Mouse (Mus musculus) midbrain, postnatal 0 days (tissue): ENCODE results near the gene Col4a2. TPM values are rescaled to one million over a fixed set of nuclear protein-coding genes. Genes with fewer than 3 reads are reported as not detected.

ENCODE experiments used
- ATAC-seq: fragments of 200-750 bp; cut with Nextera tagmentation; 2 replicates; pipeline ENCODE4 v1.8.0; 2017; ENCODE audit warnings: moderate number of reproducible peaks, mild to moderate bottlenecking, moderate TSS enrichment, moderate library complexity; ENCODE audit not compliant: low FRiP score
- DNase-seq: peaks from one replicate; pipeline ENCODE4 v3.0.0-alpha.2; 2015; ENCODE audit warnings: low spot score
- H3K27ac ChIP-seq: fragments of 300-500 bp; sonication (generic); 2 replicates; pipeline ENCODE4 v1.5.1; 2014; ENCODE audit warnings: low read depth, mild to moderate bottlenecking, low read length, mixed read lengths
- H3K27me3 ChIP-seq: fragments of 300-500 bp; sonication (generic); 2 replicates; pipeline ENCODE4 v1.6.1; 2014; ENCODE audit warnings: low read length, control low read depth, mixed read lengths; ENCODE audit not compliant: insufficient read depth
- H3K36me3 ChIP-seq: fragments of 300-500 bp; sonication (generic); 2 replicates; pipeline ENCODE4 v1.6.1; 2014; ENCODE audit warnings: low read length, control low read depth, mixed read lengths; ENCODE audit not compliant: insufficient read depth
- H3K4me1 ChIP-seq: fragments of 300-500 bp; sonication (generic); 2 replicates; pipeline ENCODE4 v1.6.1; 2014; ENCODE audit warnings: mild to moderate bottlenecking, control low read depth, antibody characterized with exemption, low read length, mixed read lengths; ENCODE audit not compliant: insufficient read depth
- H3K4me2 ChIP-seq: fragments of 300-500 bp; sonication (generic); 2 replicates; pipeline ENCODE4 v1.6.1; 2014; ENCODE audit warnings: low read depth, mild to moderate bottlenecking, low read length, mixed read lengths; ENCODE audit not compliant: poor library complexity, severe bottlenecking
- H3K4me3 ChIP-seq: fragments of 300-500 bp; sonication (generic); 2 replicates; pipeline ENCODE4 v1.5.1; 2014; ENCODE audit warnings: low read depth, mild to moderate bottlenecking, low read length, moderate library complexity
- H3K9ac ChIP-seq: fragments of 300-500 bp; sonication (generic); replicated peaks from 2 replicates; pipeline ENCODE4 v1.6.1; 2014; ENCODE audit warnings: mild to moderate bottlenecking, low read length, moderate library complexity, mixed read lengths; ENCODE audit not compliant: poor library complexity, severe bottlenecking
- H3K9me3 ChIP-seq: fragments of 300-500 bp; sonication (generic); 2 replicates; pipeline ENCODE4 v1.6.1; 2016; ENCODE audit warnings: low read length, control low read depth
- CTCF ChIP-seq: IDR thresholded peaks from 2 replicates; pipeline ENCODE4 v1.5.1; 2016; ENCODE audit warnings: antibody characterized with exemption, mild to moderate bottlenecking
- WGBS: fragments of 180-500 bp; shearing (Covaris S2); extraction: QIAGEN DNeasy Blood & Tissue Kit; methylation state at CpG from one replicate; pipeline ENCODE4 v1.1.7; 2014; 5-methylcytosine and 5-hydroxymethylcytosine counted together
- polyA plus RNA-seq: library from polyadenylated mRNA; unstranded; fragments of >200 nt; fragmentation: Nextera tagmentation; extraction: Ambion mirVana; gene quantifications from 2 replicates; pipeline ENCODE4 v1.2.1, GENCODE M21; 2015
- total RNA-seq: library from RNA; depleted of rRNA; stranded (reverse); fragments of >200 nt; gene quantifications from 2 replicates; pipeline ENCODE4 v1.2.3, GENCODE M21; 2014

The Col4a2 gene
- total and polyA plus RNA-seq, 2 experiments from 2014 or later = 31.3 to 92.5 TPM

DNA sequence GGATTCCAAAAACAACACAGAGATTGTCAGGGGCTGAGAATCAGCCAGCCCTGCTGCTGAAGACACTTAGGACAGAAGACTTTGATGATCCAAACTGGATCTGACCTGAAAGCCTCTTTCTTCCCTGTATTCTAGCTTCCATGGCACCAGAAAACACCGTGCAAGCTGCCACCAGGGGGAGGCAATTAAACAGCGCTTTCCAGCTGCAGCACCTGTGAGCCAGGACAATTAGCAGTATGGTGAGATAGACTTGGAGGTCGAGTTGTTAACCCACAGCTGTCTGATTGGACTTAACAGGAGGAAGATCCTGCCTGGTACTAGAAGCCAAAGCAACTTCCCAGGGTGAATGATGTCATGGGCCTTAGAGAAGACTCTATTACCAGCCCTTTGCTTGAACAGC lies 156.5 kb downstream of the Col4a2 start:
- H3K4me2 ChIP-seq = no peak overlapping the region
- WGBS = 13% methylated on average over 3 of the region's 3 CpGs

DNA sequence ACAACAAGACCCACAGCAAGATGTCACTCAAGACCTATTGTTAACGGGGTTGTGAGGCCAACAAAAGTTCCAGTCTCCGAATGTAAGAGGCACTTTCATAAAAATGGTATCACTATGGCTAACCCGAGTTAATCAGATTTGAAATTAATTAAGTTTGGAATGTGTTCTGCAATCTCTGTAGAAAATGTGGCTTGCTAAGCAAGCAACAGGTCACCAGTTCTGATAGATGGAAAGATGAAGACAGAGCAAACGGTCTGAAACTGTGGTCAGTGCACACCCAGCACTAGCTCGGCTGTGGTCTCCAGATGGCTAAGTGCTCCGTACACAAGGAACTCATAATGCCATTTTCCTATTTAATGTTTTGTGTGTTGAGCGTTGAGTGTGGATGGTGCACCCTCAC lies 158.1 kb downstream of the Col4a2 start:
- no peak for TF ChIP-seq CTCF
- Histone ChIP-seq H3K9me3 (no peaks in the 10 kb centered on the region), H3K4me2 (no peak overlapping the region), H3K4me1 (no peaks in the 10 kb centered on the region), H3K9ac (no peak overlapping the region), H3K27ac (no peak overlapping the region), H3K36me3 (no peaks in the 10 kb centered on the region), H3K27me3 (peaks cover 6% of the 10 kb centered on the region), H3K4me3 (no peak overlapping the region)
- no peak for ATAC-seq
- DNase-seq = no peak
- WGBS = 84% methylated on average over 7 of the region's 7 CpGs

More for the DNA sequence above, 156.5 kb downstream of the Col4a2 start:
- TF ChIP-seq CTCF = peak; percentile 76
- Histone ChIP-seq H3K4me3 (no peak overlapping the region), H3K27me3 (no peaks in the 10 kb centered on the region; the same call in 1 of the 2 replicates), H3K36me3 (no peaks in the 10 kb centered on the region), H3K4me1 (no peaks in the 10 kb centered on the region), H3K27ac (no peak overlapping the region), H3K9me3 (no peaks in the 10 kb centered on the region), H3K9ac (no peak overlapping the region)
- ATAC-seq (0 out of 2 replicates have a peak, but pooled peaks have one; percentile 44), DNase-seq (peak; percentile 48)

DNA sequence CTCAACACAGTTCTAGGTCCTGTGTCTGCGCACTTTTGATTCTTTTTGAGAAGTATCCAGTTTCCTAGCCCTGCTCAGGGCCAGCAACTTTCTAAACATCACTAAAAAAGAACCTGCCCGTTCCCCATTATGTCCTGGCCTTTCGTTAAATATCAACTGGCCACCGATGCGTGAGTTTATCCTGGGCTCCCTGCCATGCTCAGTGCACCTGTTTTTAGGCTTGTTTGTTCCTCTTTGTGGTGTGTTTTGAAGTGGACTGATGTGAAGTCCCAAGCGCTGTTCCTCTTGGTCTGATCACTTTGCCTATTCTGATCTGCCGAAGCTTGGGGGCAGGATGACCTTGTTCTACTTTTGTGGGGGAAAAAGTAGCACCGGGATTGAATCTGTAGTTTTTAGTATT lies 158.7 kb downstream of the Col4a2 start:
- H3K27me3 ChIP-seq = peaks cover 12% of the 10 kb centered on the region
- no peaks in the 10 kb centered on the region for H3K36me3 ChIP-seq
- no peak overlapping the region for H3K27ac ChIP-seq
- no peak for TF ChIP-seq CTCF
- ATAC-seq = no peak
- no peak overlapping the region for H3K9ac ChIP-seq
- no peak overlapping the region for H3K4me3 ChIP-seq
- H3K4me2 ChIP-seq = no peak overlapping the region
- 42% methylated on average over 8 of the region's 8 CpGs for WGBS
- no peaks in the 10 kb centered on the region for H3K9me3 ChIP-seq
- DNase-seq = no peak
- no peaks in the 10 kb centered on the region for H3K4me1 ChIP-seq

DNA sequence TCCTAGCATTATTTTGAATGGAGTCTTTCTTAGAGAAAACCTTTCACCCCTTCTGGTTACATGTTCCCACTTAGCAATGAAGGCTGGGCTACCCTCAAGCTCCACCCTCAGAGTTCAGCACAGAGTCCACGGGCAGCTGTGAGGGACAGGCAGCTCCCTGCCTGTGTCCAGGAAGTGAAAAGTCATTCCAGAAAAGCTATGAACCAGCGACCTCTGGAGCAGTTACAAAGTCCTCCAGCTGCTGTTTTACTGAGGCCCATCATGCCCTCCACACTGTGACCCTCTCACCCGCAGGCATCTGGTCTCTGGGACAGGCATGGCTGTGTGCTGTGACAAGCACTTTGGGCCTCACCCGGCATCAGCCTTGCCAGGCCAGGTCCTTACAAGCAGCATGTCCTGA lies 160.5 kb downstream of the Col4a2 start:
- no peak for TF ChIP-seq CTCF
- no peak for ATAC-seq
- Histone ChIP-seq H3K27me3 (peaks cover 24% of the 10 kb centered on the region), H3K9ac (no peak overlapping the region), H3K36me3 (no peaks in the 10 kb centered on the region), H3K27ac (no peak overlapping the region), H3K4me3 (no peak overlapping the region), H3K9me3 (no peaks in the 10 kb centered on the region), H3K4me1 (peaks cover 4% of the 10 kb centered on the region; the same call in 1 of the 2 replicates), H3K4me2 (no peak overlapping the region)
- DNase-seq = no peak
- 54% methylated on average over 4 of the region's 4 CpGs for WGBS

DNA sequence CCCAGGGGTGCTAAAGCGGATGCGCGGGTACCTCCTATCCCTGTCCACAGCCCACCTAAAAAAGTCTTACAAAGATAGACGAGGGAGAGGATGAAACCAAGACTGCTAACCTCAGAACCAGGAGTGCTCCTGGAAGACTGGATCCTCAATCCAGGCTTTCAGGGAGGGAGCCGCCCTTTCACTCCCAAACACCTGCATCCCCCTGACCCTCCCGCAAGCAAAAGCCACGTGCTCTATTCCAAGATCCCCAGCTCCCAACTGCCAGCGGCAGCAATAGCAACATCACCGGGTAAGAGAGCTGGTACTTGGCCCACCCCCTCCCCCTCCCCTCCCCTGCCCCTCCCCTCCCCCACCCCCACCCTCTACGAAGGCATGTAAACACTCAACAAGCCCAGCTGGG lies 162.8 kb downstream of the Col4a2 start:
- Histone ChIP-seq H3K4me2 (no peak overlapping the region), H3K9me3 (no peaks in the 10 kb centered on the region), H3K4me3 (no peak overlapping the region), H3K36me3 (no peaks in the 10 kb centered on the region), H3K27ac (no peak overlapping the region), H3K4me1 (peaks cover 10% of the 10 kb centered on the region; the same call in 1 of the 2 replicates), H3K27me3 (peaks cover 45% of the 10 kb centered on the region), H3K9ac (no peak overlapping the region)
- ATAC-seq (no peak), DNase-seq (no peak)
- TF ChIP-seq CTCF = no peak
- WGBS = 18% methylated on average over 9 of the region's 10 CpGs

DNA sequence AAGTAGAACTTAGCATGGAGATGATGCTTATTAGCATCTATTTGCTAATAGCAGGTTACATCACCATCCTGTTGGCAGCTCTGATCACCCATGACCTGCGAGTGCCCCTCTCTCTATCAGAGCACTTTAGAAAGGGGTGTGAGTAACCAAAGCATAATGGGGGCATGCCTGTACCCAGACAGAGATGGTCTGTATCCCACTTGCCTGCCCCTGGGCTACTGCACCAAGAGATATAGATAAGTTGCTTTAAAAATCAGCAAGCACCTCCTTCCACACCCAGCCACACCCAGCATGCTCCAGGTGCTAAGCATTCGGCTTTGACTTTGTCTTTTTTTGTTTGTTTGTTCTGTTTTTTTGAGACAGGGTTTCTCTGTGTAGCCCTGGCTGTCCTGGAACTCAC lies 163.3 kb downstream of the Col4a2 start:
- no peak overlapping the region for H3K4me3 ChIP-seq
- no peak overlapping the region for H3K9ac ChIP-seq
- ATAC-seq (no peak), DNase-seq (no peak)
- peaks cover 10% of the 10 kb centered on the region; the same call in 1 of the 2 replicates for H3K4me1 ChIP-seq
- H3K36me3 ChIP-seq = no peaks in the 10 kb centered on the region
- no peaks in the 10 kb centered on the region for H3K9me3 ChIP-seq
- no peak overlapping the region for H3K27ac ChIP-seq
- 20% methylated on average over 2 of the region's 2 CpGs for WGBS
- peaks cover 50% of the 10 kb centered on the region for H3K27me3 ChIP-seq
- no peak overlapping the region for H3K4me2 ChIP-seq
- TF ChIP-seq CTCF = no peak
